Mouse (Mus musculus) MEL (cell line): ENCODE data around the gene Rmnd5b. TPM values are rescaled to one million over a fixed set of nuclear protein-coding genes. Genes with fewer than 3 reads are reported as not detected.

Experiments used
- DNase-seq: peaks from one replicate; pipeline ENCODE4 v3.0.0; 2011; ENCODE audit warnings: low read depth, low spot score
- H3K27ac ChIP-seq: 2 replicates; pipeline ENCODE4 v1.5.1; 2012; ENCODE audit warnings: low read depth, mild to moderate bottlenecking, control low read depth, low read length, moderate library complexity; ENCODE audit not compliant: control insufficient read depth
- H3K27me3 ChIP-seq, 2 experiments: fragments of 150-350 bp in 1 of 2; sonication (generic) in 1 of 2; 2 replicates each; pipeline ENCODE4 v1.6.1; 2012; ENCODE audit warnings: low read length in 2 of 2, mild to moderate bottlenecking in 2 of 2, improper control_type of control experiment in 1 of 2, moderate library complexity in 1 of 2; ENCODE audit not compliant: insufficient read depth in 2 of 2, control insufficient read depth in 1 of 2
- H3K36me3 ChIP-seq, 2 experiments: 2 replicates each; pipeline ENCODE4 v1.6.1; 2012 to 2014; ENCODE audit warnings: low read length in 2 of 2, improper control_type of control experiment in 1 of 2, inconsistent platforms in 1 of 2, mild to moderate bottlenecking in 1 of 2; ENCODE audit not compliant: insufficient read depth in 2 of 2, control insufficient read depth in 1 of 2
- H3K4me1 ChIP-seq, 2 experiments: fragments of 150-350 bp in 1 of 2; sonication (generic) in 1 of 2; 2 replicates each; pipeline ENCODE4 v1.6.1; 2012; ENCODE audit warnings: low read length in 2 of 2, improper control_type of control experiment in 1 of 2, mild to moderate bottlenecking in 1 of 2; ENCODE audit not compliant: insufficient read depth in 2 of 2, control insufficient read depth in 1 of 2
- H3K4me3 ChIP-seq, 2 experiments: fragments of 150-350 bp in 1 of 2; sonication (generic) in 1 of 2; 2 replicates each; pipeline ENCODE4 v1.5.1; 2012; ENCODE audit warnings: low read depth in 2 of 2, low read length in 2 of 2, mild to moderate bottlenecking in 2 of 2, moderate library complexity in 2 of 2, control low read depth in 1 of 2, improper control_type of control experiment in 1 of 2; ENCODE audit not compliant: control insufficient read depth in 1 of 2, insufficient read depth in 1 of 2
- H3K79me2 ChIP-seq: 2 replicates; pipeline ENCODE4 v1.6.1; 2012; ENCODE audit warnings: mild to moderate bottlenecking, low read length, moderate library complexity; ENCODE audit not compliant: control insufficient read depth, poor library complexity, insufficient read depth
- H3K9ac ChIP-seq: 2 replicates; pipeline ENCODE4 v1.6.1; 2012; ENCODE audit warnings: low read depth, mild to moderate bottlenecking, control low read depth, low read length, moderate library complexity; ENCODE audit not compliant: control insufficient read depth, poor library complexity, severe bottlenecking
- H3K9me3 ChIP-seq: fragments of 150-350 bp; sonication (generic); replicated peaks from 2 replicates; pipeline ENCODE4 v1.6.1; 2012; ENCODE audit warnings: mild to moderate bottlenecking, low read length, improper control_type of control experiment, moderate library complexity; ENCODE audit not compliant: insufficient read depth
- CHD2 ChIP-seq: IDR thresholded peaks from 2 replicates; pipeline ENCODE4 v1.6.1; 2011; ENCODE audit warnings: low read length, improper control_type of control experiment
- CTCF ChIP-seq, 3 experiments: IDR thresholded peaks in 2 of 3; conservative IDR thresholded peaks in 1 of 3; 2 replicates each; pipeline ENCODE4 v1.5.1; 2011 to 2012; ENCODE audit warnings: low read length in 3 of 3, low read depth in 2 of 3, mild to moderate bottlenecking in 2 of 3, improper control_type of control experiment in 1 of 3, inconsistent platforms in 1 of 3, mixed read lengths in 1 of 3, moderate library complexity in 1 of 3; ENCODE audit not compliant: control insufficient read depth in 1 of 3, insufficient read depth in 1 of 3, poor library complexity in 1 of 3, severe bottlenecking in 1 of 3
- GABPA ChIP-seq: IDR thresholded peaks from 2 replicates; pipeline ENCODE4 v1.6.1; 2012; ENCODE audit warnings: low read depth, mild to moderate bottlenecking, inconsistent platforms, low read length, improper control_type of control experiment, moderate library complexity
- MXI1 ChIP-seq: IDR thresholded peaks from 2 replicates; pipeline ENCODE4 v1.6.1; 2011; ENCODE audit warnings: mild to moderate bottlenecking, low read depth, low read length, improper control_type of control experiment
- MYC ChIP-seq: IDR thresholded peaks from 2 replicates; pipeline ENCODE4 v1.6.1; 2011; ENCODE audit warnings: low read depth, mild to moderate bottlenecking, low read length, improper control_type of control experiment, moderate library complexity
- NELFE ChIP-seq: IDR thresholded peaks from 2 replicates; pipeline ENCODE4 v1.6.1; 2011; ENCODE audit warnings: low read depth, low read length, improper control_type of control experiment
- POLR2AphosphoS5 ChIP-seq: IDR thresholded peaks from 2 replicates; pipeline ENCODE4 v1.6.1; 2012; ENCODE audit warnings: low read depth, borderline replicate concordance, mild to moderate bottlenecking, inconsistent platforms, low read length, moderate library complexity, mixed read lengths
- RCOR1 ChIP-seq: IDR thresholded peaks from 2 replicates; pipeline ENCODE4 v1.6.1; 2012; ENCODE audit warnings: low read depth, mild to moderate bottlenecking, inconsistent platforms, low read length, improper control_type of control experiment
- SIN3A ChIP-seq: IDR thresholded peaks from 2 replicates; pipeline ENCODE4 v1.6.1; 2012; ENCODE audit warnings: low read length, improper control_type of control experiment, inconsistent platforms
- TBP ChIP-seq: IDR thresholded peaks from 2 replicates; pipeline ENCODE4 v1.8.0; 2011; ENCODE audit warnings: low read depth, low read length, improper control_type of control experiment
- USF1 ChIP-seq: IDR thresholded peaks from 2 replicates; pipeline ENCODE4 v1.6.1; 2014; ENCODE audit warnings: low read depth, mild to moderate bottlenecking, inconsistent platforms, low read length, improper control_type of control experiment, moderate library complexity
- ZKSCAN1 ChIP-seq: IDR thresholded peaks from 2 replicates; pipeline ENCODE4 v1.6.1; 2012; ENCODE audit warnings: low read depth, mild to moderate bottlenecking, inconsistent platforms, low read length, improper control_type of control experiment, moderate library complexity
- ZMIZ1 ChIP-seq: IDR thresholded peaks from 2 replicates; pipeline ENCODE4 v1.6.1; 2012; ENCODE audit warnings: low read depth, mild to moderate bottlenecking, inconsistent platforms, low read length, improper control_type of control experiment, moderate library complexity
- polyA plus RNA-seq, 2 experiments: library from polyadenylated mRNA; stranded (reverse) in 1 of 2; unstranded in 1 of 2; fragments of >175 nt in 1 of 2; fragments of >200 nt in 1 of 2; gene quantifications; 2 replicates each; pipeline versions ENCODE4 v1.2.1 to v1.2.4; 2012; ENCODE audit warnings: low replicate concordance in 2 of 2, low read depth in 1 of 2; ENCODE audit not compliant: insufficient read length in 2 of 2, insufficient read depth in 1 of 2, missing spikeins in 1 of 2
- total RNA-seq: library from RNA; depleted of rRNA; stranded (reverse); fragments of 300-350 nt; gene quantifications from 2 replicates; pipeline ENCODE4 v1.2.3, GENCODE M21; 2012

The Rmnd5b gene
- total and polyA plus RNA-seq, 3 experiments, result 52.5 to 63.0 TPM; not detected in 1

DNA sequence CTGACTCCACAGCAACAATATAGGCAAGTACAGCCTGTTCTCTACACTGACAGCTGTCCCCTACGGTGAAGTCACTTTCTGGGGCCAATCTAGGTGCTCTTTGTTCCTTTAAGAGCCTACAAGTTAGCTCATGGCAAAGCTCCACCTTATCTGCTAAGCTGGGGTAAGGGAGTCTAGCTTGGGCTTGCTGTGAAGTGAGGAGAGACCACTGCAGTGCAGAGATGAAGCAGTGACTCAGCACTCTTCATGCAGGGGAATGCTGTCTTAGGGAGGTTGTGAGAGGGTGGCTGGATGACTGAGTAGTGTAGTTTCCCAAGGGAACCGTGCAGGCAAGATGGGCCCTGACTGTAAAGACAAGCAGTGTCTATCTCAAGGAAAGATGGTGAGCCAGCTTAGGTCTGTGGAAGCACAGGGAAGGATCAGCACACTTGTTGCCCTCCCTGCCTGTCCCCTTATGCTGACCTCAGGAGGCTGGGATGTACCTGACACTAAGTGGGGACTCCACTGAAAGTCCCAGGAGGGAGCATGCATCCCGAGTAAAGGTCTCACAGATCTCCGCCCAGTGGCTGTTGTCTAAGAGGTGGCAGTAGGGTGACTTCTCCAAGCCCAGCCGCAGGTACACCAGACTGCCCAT is 10.4 kb downstream of the Rmnd5b start (continued):
- TF ChIP-seq GABPA (peak; percentile 97), RCOR1 (peak; percentile 24; the same call in 1 of the 2 replicates), TBP (peak; percentile 99), USF1 (no peak)

DNA sequence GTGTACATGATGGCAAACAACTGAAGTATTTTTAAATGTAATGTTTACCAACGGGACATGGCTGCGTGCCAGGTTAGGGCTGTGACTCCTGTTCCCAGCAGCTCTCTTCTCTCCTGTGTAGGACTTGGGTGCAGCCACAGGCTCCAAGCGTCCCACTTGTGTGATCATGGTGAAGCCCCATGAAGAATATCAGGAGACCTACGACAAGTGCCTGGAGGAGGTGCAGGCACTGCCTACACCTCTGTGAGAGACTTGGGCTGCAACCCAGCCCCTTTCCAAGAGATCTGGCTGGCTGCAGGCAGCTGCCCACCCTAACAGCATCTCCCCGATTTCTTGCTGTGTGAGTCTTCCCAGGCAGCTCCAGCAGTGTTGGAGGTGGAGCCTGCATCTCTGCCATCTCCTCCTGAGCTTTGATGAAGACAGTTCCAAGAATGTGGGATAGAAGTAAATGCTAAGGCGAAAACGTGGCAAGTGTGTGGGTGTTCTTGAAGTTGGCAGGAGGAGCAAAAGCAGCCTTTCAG is 12.7 kb downstream of the Rmnd5b start:
- peaks cover 6 to 38% of the 10 kb centered on the region in 2 experiments; a peak in 3 of 4 replicates for H3K4me1 ChIP-seq
- H3K27ac ChIP-seq, result no peak overlapping the region
- no peak overlapping the region for H3K9ac ChIP-seq
- peaks cover 33% of the 10 kb centered on the region for H3K79me2 ChIP-seq
- H3K27me3 ChIP-seq, result no peaks in the 10 kb centered on the region
- H3K4me3 ChIP-seq, result no peak overlapping the region
- H3K36me3 ChIP-seq, result peaks cover 15 to 41% of the 10 kb centered on the region in 2 experiments
- no peaks in the 10 kb centered on the region for H3K9me3 ChIP-seq
- TF ChIP-seq NELFE (no peak), ZMIZ1 (peak; percentile 21; the same call in 1 of the 2 replicates)
- DNase-seq, result no peak

DNA sequence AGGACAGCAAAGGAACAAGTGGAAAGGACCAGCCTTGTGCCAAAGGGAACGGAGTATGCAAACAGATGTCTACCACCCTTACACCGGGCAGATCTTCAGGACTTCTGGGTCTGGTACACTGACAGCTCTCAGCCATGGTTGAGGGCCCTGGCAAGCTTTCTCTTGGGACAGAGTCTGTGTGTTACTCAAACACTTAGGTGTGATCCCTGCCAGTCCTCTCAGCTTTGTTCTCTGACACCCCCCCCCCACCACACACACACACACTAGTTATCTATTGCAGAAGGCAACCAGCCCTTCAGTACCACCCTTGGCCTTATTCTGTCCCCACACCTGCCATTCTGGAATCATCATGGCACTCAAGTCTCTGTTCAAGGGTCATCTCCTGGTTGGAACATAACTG is 13.9 kb downstream of the Rmnd5b start:
- H3K4me3 ChIP-seq, result peak overlapping the region in 1 of 2 experiments; percentile 1; a peak in 1 of 4 replicates
- no peaks in the 10 kb centered on the region for H3K9me3 ChIP-seq
- peak overlapping the region; percentile 89 for H3K9ac ChIP-seq
- H3K36me3 ChIP-seq, result peaks cover 11 to 43% of the 10 kb centered on the region in 2 experiments
- no peak for TF ChIP-seq SIN3A
- TF ChIP-seq CTCF (IDR thresholded peaks at IDR 0.05 in 2 of 3, conservative IDR thresholded peaks at IDR 0.05 in 1 of 3; ENCODE audit: control insufficient read depth in 1 of 3, insufficient read depth in 1 of 3, low read depth in 2 of 3, low read length in 3 of 3, poor library complexity in 1 of 3, severe bottlenecking in 1 of 3), result no peak
- TF ChIP-seq ZMIZ1, result no peak
- no peak for TF ChIP-seq CHD2
- TF ChIP-seq GABPA, result no peak
- TF ChIP-seq POLR2AphosphoS5, result no peak
- no peak for TF ChIP-seq ZKSCAN1
- no peak; the same call in 1 of the 2 replicates for TF ChIP-seq MXI1
- no peak for TF ChIP-seq MYC
- TF ChIP-seq, all 39 proteins: peak for 0
- no peak for DNase-seq
- no peaks in the 10 kb centered on the region for H3K27me3 ChIP-seq
- H3K79me2 ChIP-seq, result peaks cover 33% of the 10 kb centered on the region
- peaks cover 6 to 38% of the 10 kb centered on the region in 2 experiments; a peak in 3 of 4 replicates for H3K4me1 ChIP-seq
- no peak overlapping the region for H3K27ac ChIP-seq
